Mouse (Mus musculus) stomach, embryonic 14.5 days (tissue): ENCODE data around the gene Alk. TPM values are rescaled to one million over a fixed set of nuclear protein-coding genes. Genes with fewer than 3 reads are reported as not detected.

ENCODE experiments used
- ATAC-seq: fragments of 200-750 bp; cut with Nextera tagmentation; 2 replicates; pipeline ENCODE4 v1.8.0; 2017; ENCODE audit warnings: low read depth, moderate TSS enrichment; ENCODE audit not compliant: insufficient number of reproducible peaks, insufficient read depth, low FRiP score
- H3K27ac ChIP-seq: fragments of 300-500 bp; sonication (generic); 2 replicates; pipeline ENCODE4 v1.5.1; 2014; ENCODE audit warnings: mild to moderate bottlenecking, low read length, moderate library complexity, mixed read lengths
- H3K27me3 ChIP-seq: fragments of 300-500 bp; sonication (generic); 2 replicates; pipeline ENCODE4 v1.6.1; 2014; ENCODE audit warnings: low read length, control low read depth, mixed read lengths; ENCODE audit not compliant: control insufficient read depth, insufficient read depth
- H3K36me3 ChIP-seq: fragments of 300-500 bp; sonication (generic); 2 replicates; pipeline ENCODE4 v1.6.1; 2014; ENCODE audit warnings: mild to moderate bottlenecking, control low read depth, low read length, moderate library complexity, mixed read lengths; ENCODE audit not compliant: control insufficient read depth, insufficient read depth
- H3K4me1 ChIP-seq: fragments of 300-500 bp; sonication (generic); 2 replicates; pipeline ENCODE4 v1.6.1; 2014; ENCODE audit warnings: low read length, control low read depth, mixed read lengths; ENCODE audit not compliant: control insufficient read depth, insufficient read depth
- H3K4me2 ChIP-seq: fragments of 300-500 bp; sonication (generic); replicated peaks from 2 replicates; pipeline ENCODE4 v1.6.1; 2014; ENCODE audit warnings: low read depth, low read length, control low read depth
- H3K4me3 ChIP-seq: fragments of 300-500 bp; sonication (generic); 2 replicates; pipeline ENCODE4 v1.5.1; 2014; ENCODE audit warnings: low read depth, low read length, control low read depth
- H3K9ac ChIP-seq: fragments of 300-500 bp; sonication (generic); replicated peaks from 2 replicates; pipeline ENCODE4 v1.6.1; 2014; ENCODE audit warnings: low read depth, mild to moderate bottlenecking, control low read depth, low read length, moderate library complexity, mixed read lengths
- H3K9me3 ChIP-seq: fragments of 300-500 bp; sonication (generic); 2 replicates; pipeline ENCODE4 v1.6.1; 2016; ENCODE audit warnings: low read depth, low read length, control low read depth; ENCODE audit not compliant: control insufficient read depth
- WGBS: fragments of 180-500 bp; shearing (Covaris S2); extraction: QIAGEN DNeasy Blood & Tissue Kit; methylation state at CpG from one replicate; pipeline ENCODE4 v1.1.7; 2014; 5-methylcytosine and 5-hydroxymethylcytosine counted together
- polyA plus RNA-seq: library from polyadenylated mRNA; unstranded; fragments of >200 nt; fragmentation: Nextera tagmentation; extraction: Ambion mirVana; gene quantifications from 2 replicates; pipeline ENCODE4 v1.2.1, GENCODE M21; 2014

Alk gene
- polyA plus RNA-seq, 1 experiment from 2014 or later, result 2.1 TPM

DNA sequence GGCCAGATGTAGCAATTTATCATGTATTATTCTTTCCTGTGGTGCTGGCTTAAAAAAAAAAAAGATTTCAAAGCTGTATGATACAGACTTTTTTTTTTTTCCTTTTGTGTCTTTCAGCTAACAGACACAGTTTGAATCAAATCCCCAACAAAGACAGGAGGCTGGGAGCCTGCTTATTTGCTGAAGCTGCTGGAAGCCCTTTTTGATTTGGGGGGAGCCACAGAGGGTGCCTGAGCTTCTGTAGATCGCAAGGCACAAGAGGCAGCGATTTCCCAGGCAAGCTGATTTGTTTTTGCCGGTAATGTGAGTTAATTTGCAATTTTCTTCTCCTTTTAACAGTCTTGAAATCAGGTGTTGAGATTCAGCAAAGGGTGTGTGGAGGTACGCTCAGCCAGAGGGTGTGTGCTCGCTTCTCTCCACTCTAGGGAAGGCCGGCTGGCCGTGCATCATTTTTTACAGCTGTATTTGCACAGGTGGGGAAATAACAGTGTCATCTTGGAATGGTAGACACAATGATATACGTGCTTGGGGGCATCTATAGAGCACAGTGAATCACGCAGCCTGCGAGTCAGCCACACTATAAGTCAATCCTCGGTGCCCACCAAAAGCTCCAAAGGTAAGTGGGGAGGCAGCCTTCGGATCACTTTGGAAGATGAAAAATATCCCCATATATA, 489.0 kb downstream of the Alk start:
- no peak for ATAC-seq
- H3K9ac ChIP-seq, result no peak overlapping the region
- 39% methylated on average over 12 of the region's 12 CpGs for WGBS

DNA sequence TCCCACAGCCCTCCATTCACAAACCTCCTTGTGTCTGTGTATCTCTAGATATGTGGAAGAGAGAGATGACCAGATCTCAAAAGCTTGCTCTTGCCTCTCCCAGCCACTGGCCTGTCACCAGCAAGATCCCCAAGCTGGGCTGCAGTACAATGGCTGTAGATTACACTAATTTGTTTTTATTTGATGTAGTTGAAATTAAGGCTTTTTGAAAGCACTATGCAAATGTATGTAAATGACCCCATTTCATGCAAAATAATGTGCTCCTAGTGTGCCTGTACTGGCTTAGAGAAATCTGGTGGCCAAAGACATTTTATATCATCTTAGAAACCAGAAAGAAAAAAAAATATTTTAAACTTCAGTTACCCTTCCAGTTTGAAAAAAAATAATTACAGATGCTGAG, 492.4 kb downstream of the Alk start:
- H3K4me3 ChIP-seq, result no peak overlapping the region
- no peak for ATAC-seq

More for the DNA sequence above, 489.0 kb downstream of the Alk start:
- H3K9me3 ChIP-seq, result no peaks in the 10 kb centered on the region
- no peaks in the 10 kb centered on the region for H3K36me3 ChIP-seq
- no peaks in the 10 kb centered on the region for H3K27me3 ChIP-seq
- H3K27ac ChIP-seq, result no peak overlapping the region
- no peaks in the 10 kb centered on the region for H3K4me1 ChIP-seq
- H3K4me3 ChIP-seq, result no peak overlapping the region
- no peak overlapping the region for H3K4me2 ChIP-seq

DNA sequence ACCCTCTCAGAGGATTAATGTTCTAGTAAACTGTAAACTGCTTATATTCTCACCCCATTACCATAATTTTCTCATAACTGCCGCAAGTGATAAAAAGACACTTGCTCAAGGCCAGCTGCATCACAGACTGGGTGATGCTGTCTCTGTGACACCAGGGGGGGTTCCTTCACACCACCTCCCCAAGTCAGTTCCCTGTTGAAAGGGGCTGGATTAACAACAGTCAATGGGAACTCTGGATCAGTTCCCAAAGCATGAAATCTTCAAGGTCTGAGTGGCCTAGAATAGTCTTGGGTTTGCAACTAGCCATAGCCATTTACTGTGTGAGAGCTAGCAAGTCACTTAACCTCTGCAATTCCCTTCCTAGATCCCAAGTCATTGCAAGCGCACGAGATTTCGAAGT, 492.9 kb downstream of the Alk start:
- WGBS, result 89% methylated on average over 4 of the region's 4 CpGs
- no peaks in the 10 kb centered on the region for H3K4me1 ChIP-seq
- H3K9me3 ChIP-seq, result no peaks in the 10 kb centered on the region
- ATAC-seq, result no peak
- no peaks in the 10 kb centered on the region for H3K36me3 ChIP-seq
- H3K27ac ChIP-seq, result no peak overlapping the region
- H3K9ac ChIP-seq, result 0 out of 2 replicates have a peak overlapping the region, but pooled peaks have one; percentile 6
- H3K27me3 ChIP-seq, result no peaks in the 10 kb centered on the region
- no peak overlapping the region for H3K4me2 ChIP-seq
- H3K4me3 ChIP-seq, result no peak overlapping the region

More for the DNA sequence above, 492.4 kb downstream of the Alk start:
- H3K27me3 ChIP-seq, result no peaks in the 10 kb centered on the region
- no peaks in the 10 kb centered on the region for H3K9me3 ChIP-seq
- no peak overlapping the region for H3K9ac ChIP-seq
- no peaks in the 10 kb centered on the region for H3K4me1 ChIP-seq
- H3K36me3 ChIP-seq, result no peaks in the 10 kb centered on the region
- no peak overlapping the region for H3K27ac ChIP-seq
- H3K4me2 ChIP-seq, result no peak overlapping the region

DNA sequence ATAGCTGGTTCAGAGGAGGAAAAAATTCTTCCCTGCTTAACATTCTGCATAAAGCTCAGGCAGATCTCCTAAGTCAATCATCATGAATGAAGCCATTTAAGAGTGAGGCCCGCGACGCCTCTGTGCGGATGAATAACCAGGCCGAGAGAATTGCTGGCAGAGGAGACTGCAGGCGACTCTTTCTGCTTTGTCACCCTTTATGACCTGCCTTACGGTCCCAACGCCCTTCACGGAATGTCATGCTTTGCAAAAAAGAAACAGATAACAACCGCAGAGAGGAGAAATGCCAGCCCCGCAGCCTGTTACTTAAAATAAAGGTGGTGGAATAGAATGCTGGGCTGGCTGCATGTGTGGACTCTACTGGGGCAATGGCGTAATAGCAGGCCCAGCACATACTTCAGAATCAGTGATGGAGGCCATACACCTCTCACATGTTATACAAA, 517.1 kb downstream of the Alk start:
- WGBS, result 81% methylated on average over 12 of the region's 12 CpGs
- H3K27me3 ChIP-seq, result no peaks in the 10 kb centered on the region
- no peak overlapping the region for H3K4me3 ChIP-seq
- no peak overlapping the region for H3K4me2 ChIP-seq
- no peak overlapping the region for H3K27ac ChIP-seq
- H3K4me1 ChIP-seq, result no peaks in the 10 kb centered on the region
- ATAC-seq, result no peak
- no peak overlapping the region for H3K9ac ChIP-seq
- no peaks in the 10 kb centered on the region for H3K36me3 ChIP-seq
- no peaks in the 10 kb centered on the region for H3K9me3 ChIP-seq

DNA sequence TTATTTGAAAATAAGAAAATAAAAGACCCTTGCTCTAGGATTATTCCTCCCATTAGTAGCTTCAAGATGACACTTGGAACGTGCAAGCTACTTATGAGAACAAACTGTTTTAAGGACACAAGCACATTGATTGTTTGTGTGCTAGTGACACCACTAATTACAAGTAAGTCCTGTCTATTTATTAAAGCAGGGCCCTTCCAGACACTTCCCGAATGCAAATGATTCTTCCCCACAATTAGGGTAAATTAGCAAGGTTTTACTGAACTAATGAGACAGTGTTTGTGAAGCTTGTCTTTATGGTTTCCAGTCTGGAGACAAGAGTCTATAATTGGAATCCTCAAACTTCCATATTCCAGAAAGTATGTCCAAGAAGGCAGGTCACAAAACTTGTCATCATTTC, 523.0 kb downstream of the Alk start:
- 74% methylated on average over 2 of the region's 2 CpGs for WGBS
- H3K27ac ChIP-seq, result no peak overlapping the region
- no peak overlapping the region for H3K9ac ChIP-seq
- H3K9me3 ChIP-seq, result no peaks in the 10 kb centered on the region
- H3K4me3 ChIP-seq, result no peak overlapping the region
- ATAC-seq, result no peak
- H3K4me1 ChIP-seq, result peaks cover 2% of the 10 kb centered on the region; the same call in 1 of the 2 replicates
- no peak overlapping the region for H3K4me2 ChIP-seq
- no peaks in the 10 kb centered on the region for H3K27me3 ChIP-seq
- H3K36me3 ChIP-seq, result no peaks in the 10 kb centered on the region

DNA sequence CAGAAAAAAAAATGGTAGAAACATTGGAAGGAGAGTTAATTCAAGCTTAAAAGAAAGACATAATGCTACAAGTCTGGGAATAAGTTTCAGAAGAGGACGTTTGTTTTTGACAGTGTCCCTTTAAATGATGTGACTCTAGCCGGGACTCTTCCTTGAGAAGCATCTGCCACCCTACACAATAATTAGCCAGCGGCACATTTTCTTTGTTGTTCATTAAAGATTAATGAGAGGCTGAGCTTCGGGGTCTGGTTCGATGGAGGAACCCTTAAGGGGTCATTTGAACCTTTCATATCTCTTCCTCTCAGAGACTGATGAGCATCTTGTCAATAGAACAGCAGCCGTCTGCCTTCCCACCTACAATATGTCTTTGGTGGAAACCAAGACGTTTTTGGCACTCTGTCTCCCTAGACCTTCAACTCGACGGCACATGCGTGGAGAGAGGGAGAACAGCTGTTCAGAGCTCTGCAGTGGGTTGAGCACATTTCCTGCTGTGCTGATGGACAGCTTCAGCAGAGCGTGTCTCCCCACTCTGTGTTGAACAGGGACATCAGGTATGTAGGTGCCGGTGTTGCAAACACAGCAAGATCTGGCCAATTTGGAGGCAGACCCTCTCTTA, 528.0 kb downstream of the Alk start:
- Histone ChIP-seq H3K4me2 (no peak overlapping the region; the same call in 1 of the 2 replicates), H3K4me3 (no peak overlapping the region), H3K27ac (no peak overlapping the region), H3K9me3 (no peaks in the 10 kb centered on the region), H3K36me3 (no peaks in the 10 kb centered on the region), H3K27me3 (no peaks in the 10 kb centered on the region), H3K9ac (no peak overlapping the region), H3K4me1 (peaks cover 5% of the 10 kb centered on the region; the same call in 1 of the 2 replicates)
- ATAC-seq, result peak; percentile 77; the same call in 1 of the 2 replicates
- 4% methylated on average over 12 of the region's 12 CpGs for WGBS

DNA sequence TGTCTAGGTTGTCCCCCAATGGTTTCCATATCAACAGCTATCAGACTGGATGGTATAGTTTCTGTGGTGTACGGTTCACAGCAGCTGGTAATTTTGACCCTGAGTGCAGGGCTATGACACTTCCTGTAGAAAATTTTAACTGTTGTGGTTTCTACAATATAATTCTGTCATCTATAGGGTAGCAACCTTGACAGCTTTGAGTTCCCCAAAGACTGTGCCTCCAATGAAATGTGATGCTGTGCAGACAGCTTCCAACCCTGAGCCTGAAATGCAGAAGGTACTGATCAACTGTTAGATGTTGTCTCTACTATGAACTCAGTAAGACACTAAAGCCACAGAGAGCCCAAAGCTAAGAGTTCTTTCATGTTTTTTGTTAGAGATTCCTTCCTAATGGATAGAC, 532.6 kb downstream of the Alk start:
- Histone ChIP-seq H3K4me3 (no peak overlapping the region), H3K36me3 (no peaks in the 10 kb centered on the region), H3K27ac (no peak overlapping the region), H3K4me1 (peaks cover 5% of the 10 kb centered on the region; the same call in 1 of the 2 replicates), H3K9ac (no peak overlapping the region), H3K9me3 (no peaks in the 10 kb centered on the region), H3K4me2 (no peak overlapping the region), H3K27me3 (no peaks in the 10 kb centered on the region)
- WGBS, result 68% methylated on average over 1 of the region's 1 CpGs
- ATAC-seq, result no peak

DNA sequence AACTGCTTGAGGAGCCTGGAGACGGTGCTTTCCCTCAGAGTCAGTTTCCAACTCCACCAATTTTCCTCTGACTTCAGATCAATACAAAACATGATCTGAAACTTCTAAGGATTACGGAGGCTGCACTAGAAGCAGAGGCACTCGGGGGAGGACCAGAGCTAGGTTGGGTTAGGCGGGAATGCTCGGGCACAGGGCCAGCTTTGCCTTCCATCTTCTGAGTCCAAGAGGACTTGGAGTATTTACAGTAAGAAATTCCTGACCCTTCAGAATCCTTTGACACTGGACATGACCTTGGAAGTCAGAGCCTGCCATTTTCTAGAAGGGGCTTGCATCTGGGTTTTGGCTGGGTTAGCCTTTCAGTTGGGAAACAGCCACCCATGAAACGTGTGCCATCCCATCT, 536.3 kb downstream of the Alk start:
- 60% methylated on average over 6 of the region's 6 CpGs for WGBS

More for the DNA sequence above, 536.3 kb downstream of the Alk start:
- no peaks in the 10 kb centered on the region for H3K4me1 ChIP-seq
- no peaks in the 10 kb centered on the region for H3K9me3 ChIP-seq
- no peaks in the 10 kb centered on the region for H3K27me3 ChIP-seq
- H3K36me3 ChIP-seq, result no peaks in the 10 kb centered on the region
- H3K9ac ChIP-seq, result no peak overlapping the region
- no peak overlapping the region for H3K27ac ChIP-seq
- ATAC-seq, result no peak
- no peak overlapping the region for H3K4me3 ChIP-seq
- no peak overlapping the region for H3K4me2 ChIP-seq
